Mouse (Mus musculus) lung, postnatal 25 days (tissue): Measurements from ENCODE around the gene Map3k20.

Experiments used
- DNase-seq: peaks from one replicate; pipeline ENCODE4 v3.0.0; 2022; ENCODE audit warnings: low spot score

The Map3k20 gene

GRCm38 (mm10) chr2:72426776-72427175, 141.3 kb downstream of the Map3k20 start:
- no peak for DNase-seq

- DNase-seq: no peak
Measured at GRCm38 (mm10) chr2:72427288-72427687, 141.9 kb downstream of the Map3k20 start.

- DNase-seq: no peak
Measured at GRCm38 (mm10) chr2:72438941-72439533, 153.6 kb downstream of the Map3k20 start.

- no peak for DNase-seq
Measured at GRCm38 (mm10) chr2:72441010-72441409, 155.6 kb downstream of the Map3k20 start.

- DNase-seq: no peak
Measured at GRCm38 (mm10) chr2:72442825-72443224, 157.4 kb downstream of the Map3k20 start.

- DNase-seq: no peak
Measured at GRCm38 (mm10) chr2:72443960-72444359, 158.5 kb downstream of the Map3k20 start.

- DNase-seq: no peak
Measured at GRCm38 (mm10) chr2:72446106-72446505, 160.7 kb downstream of the Map3k20 start.

GRCm38 (mm10) chr2:72446615-72447014, 161.2 kb downstream of the Map3k20 start:
- no peak for DNase-seq

GRCm38 (mm10) chr2:72453563-72453962, 168.1 kb downstream of the Map3k20 start:
- no peak for DNase-seq

- DNase-seq: no peak
Measured at GRCm38 (mm10) chr2:72456189-72456588, 170.8 kb downstream of the Map3k20 start.

- no peak for DNase-seq
Measured at GRCm38 (mm10) chr2:72464376-72465014, 179.1 kb downstream of the Map3k20 start.

- DNase-seq: no peak
Measured at GRCm38 (mm10) chr2:72467604-72468003, 182.2 kb downstream of the Map3k20 start.

GRCm38 (mm10) chr2:72471415-72472070, 186.1 kb downstream of the Map3k20 start:
- DNase-seq: no peak

- DNase-seq: no peak
Measured at GRCm38 (mm10) chr2:72474531-72475287, 189.3 kb downstream of the Map3k20 start.

GRCm38 (mm10) chr2:72475423-72475796, 190.0 kb downstream of the Map3k20 start:
- no peak for DNase-seq

- peak; percentile 65 for DNase-seq
Measured at GRCm38 (mm10) chr2:72475797-72476485, 190.5 kb downstream of the Map3k20 start, which contains the start of gene Cdca7. Gene Cdca7, plus strand, starts transcription at chr2:72476159.

- DNase-seq: no peak
Measured at GRCm38 (mm10) chr2:72476486-72477211, 191.2 kb downstream of the Map3k20 start.

- DNase-seq: no peak
Measured at GRCm38 (mm10) chr2:72477221-72477620, 191.8 kb downstream of the Map3k20 start.

GRCm38 (mm10) chr2:72478176-72478575, 192.7 kb downstream of the Map3k20 start:
- no peak for DNase-seq

GRCm38 (mm10) chr2:72478921-72479320, 193.5 kb downstream of the Map3k20 start:
- DNase-seq: no peak

GRCm38 (mm10) chr2:72479818-72480217, 194.4 kb downstream of the Map3k20 start:
- DNase-seq: no peak
